Mouse (Mus musculus) hindbrain, embryonic 11.5 days (tissue): ENCODE measurements around the gene Lect2. TPM values are rescaled to one million over a fixed set of nuclear protein-coding genes. Genes with fewer than 3 reads are reported as not detected.

Experiments
- ATAC-seq: fragments of 200-750 bp; cut with Nextera tagmentation; 2 replicates; pipeline ENCODE4 v1.8.0; 2017; ENCODE audit warnings: mild to moderate bottlenecking, moderate TSS enrichment, moderate library complexity; ENCODE audit not compliant: low FRiP score
- DNase-seq: peaks from one replicate; pipeline ENCODE4 v3.0.0-alpha.2; 2015; ENCODE audit warnings: low spot score
- H3K27ac ChIP-seq: fragments of 300-500 bp; sonication (generic); 2 replicates; pipeline ENCODE4 v1.5.1; 2014; ENCODE audit warnings: mild to moderate bottlenecking, low read depth, low read length
- H3K27me3 ChIP-seq: fragments of 300-500 bp; sonication (generic); 2 replicates; pipeline ENCODE4 v1.6.1; 2014; ENCODE audit warnings: mild to moderate bottlenecking, low read length, moderate library complexity, mixed read lengths; ENCODE audit not compliant: control insufficient read depth, insufficient read depth
- H3K36me3 ChIP-seq: fragments of 300-500 bp; sonication (generic); 2 replicates; pipeline ENCODE4 v1.6.1; 2014; ENCODE audit warnings: mild to moderate bottlenecking, low read length, moderate library complexity, mixed read lengths; ENCODE audit not compliant: control insufficient read depth, insufficient read depth
- H3K4me1 ChIP-seq: fragments of 300-500 bp; sonication (generic); replicated peaks from 2 replicates; pipeline ENCODE4 v1.6.1; 2014; ENCODE audit warnings: low read length, mixed read lengths; ENCODE audit not compliant: control insufficient read depth, insufficient read depth
- H3K4me2 ChIP-seq: fragments of 300-500 bp; sonication (generic); replicated peaks from 2 replicates; pipeline ENCODE4 v1.6.1; 2014; ENCODE audit warnings: mild to moderate bottlenecking, low read depth, low read length
- H3K4me3 ChIP-seq: fragments of 300-500 bp; sonication (generic); 2 replicates; pipeline ENCODE4 v1.5.1; 2014; ENCODE audit warnings: low read depth, low read length
- H3K9ac ChIP-seq: fragments of 300-500 bp; sonication (generic); 2 replicates; pipeline ENCODE4 v1.6.1; 2014; ENCODE audit warnings: low read depth, low read length
- H3K9me3 ChIP-seq: fragments of 300-500 bp; sonication (generic); 2 replicates; pipeline ENCODE4 v1.6.1; 2016; ENCODE audit warnings: low read length; ENCODE audit not compliant: control insufficient read depth
- WGBS: fragments of 180-500 bp; shearing (Covaris S2); extraction: QIAGEN DNeasy Blood & Tissue Kit; methylation state at CpG from one replicate; pipeline ENCODE4 v1.1.7; 2014; 5-methylcytosine and 5-hydroxymethylcytosine counted together
- polyA plus RNA-seq: library from polyadenylated mRNA; unstranded; fragments of >200 nt; fragmentation: Nextera tagmentation; extraction: Ambion mirVana; gene quantifications from 2 replicates; pipeline ENCODE4 v1.2.1, GENCODE M21; 2014

Gene Lect2
- polyA plus RNA-seq, 1 experiment from 2014 or later = not detected

DNA sequence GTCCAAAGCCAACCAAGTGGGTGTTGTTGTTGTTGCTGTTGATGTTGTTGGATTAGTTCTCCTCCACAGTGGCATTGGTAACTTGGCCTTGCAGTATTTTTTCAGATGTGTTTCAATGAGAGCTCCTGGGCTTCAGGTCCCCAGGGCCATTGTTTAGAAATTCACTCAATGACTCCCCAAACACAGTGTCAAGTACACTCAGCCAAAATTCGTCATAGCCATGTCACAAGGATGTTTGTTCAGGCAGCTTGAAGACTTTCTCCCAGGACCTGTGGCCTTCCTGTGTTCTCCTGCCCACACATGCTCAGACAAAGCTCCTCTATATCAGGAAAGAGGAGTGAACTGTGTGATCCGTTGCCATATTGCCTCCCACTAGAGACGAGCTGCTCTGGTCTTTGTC is 37.7 kb upstream of the Lect2 start:
- H3K36me3 ChIP-seq = no peaks in the 10 kb centered on the region
- DNase-seq (no peak), ATAC-seq (no peak)
- no peak overlapping the region for H3K4me2 ChIP-seq
- peaks cover 5% of the 10 kb centered on the region for H3K4me1 ChIP-seq
- no peak overlapping the region for H3K9ac ChIP-seq
- no peak overlapping the region for H3K4me3 ChIP-seq
- 84% methylated on average over 3 of the region's 3 CpGs for WGBS
- no peaks in the 10 kb centered on the region for H3K27me3 ChIP-seq
- H3K27ac ChIP-seq = no peak overlapping the region
- no peaks in the 10 kb centered on the region for H3K9me3 ChIP-seq

DNA sequence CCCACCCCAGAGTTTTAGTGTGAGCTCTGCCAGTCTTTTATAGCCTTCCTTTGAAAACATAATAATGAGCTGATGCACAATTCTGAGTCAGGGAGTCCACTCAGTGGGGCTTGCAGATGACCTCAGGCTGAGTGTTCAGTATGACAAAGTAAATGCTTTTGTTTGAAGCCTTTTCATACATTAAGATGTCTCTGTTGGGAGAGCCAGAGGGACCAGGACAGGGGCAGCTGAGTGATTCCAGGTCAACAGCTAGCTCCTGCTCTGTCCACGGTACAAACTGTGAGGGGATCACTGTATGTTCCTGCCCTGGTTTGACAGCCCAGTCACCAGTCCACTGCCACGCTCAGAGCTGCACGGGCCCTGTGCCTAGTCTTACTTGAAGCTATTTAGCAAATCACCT is 34.4 kb upstream of the Lect2 start:
- Histone ChIP-seq H3K36me3 (no peaks in the 10 kb centered on the region), H3K27ac (peak overlapping the region; percentile 97), H3K4me1 (peaks cover 8% of the 10 kb centered on the region), H3K9me3 (no peaks in the 10 kb centered on the region), H3K4me2 (no peak overlapping the region), H3K4me3 (no peak overlapping the region), H3K9ac (peak overlapping the region; percentile 23; the same call in 1 of the 2 replicates), H3K27me3 (no peaks in the 10 kb centered on the region)
- 0% methylated on average over 3 of the region's 3 CpGs for WGBS
- DNase-seq (peak; percentile 61), ATAC-seq (peak; percentile 51)

DNA sequence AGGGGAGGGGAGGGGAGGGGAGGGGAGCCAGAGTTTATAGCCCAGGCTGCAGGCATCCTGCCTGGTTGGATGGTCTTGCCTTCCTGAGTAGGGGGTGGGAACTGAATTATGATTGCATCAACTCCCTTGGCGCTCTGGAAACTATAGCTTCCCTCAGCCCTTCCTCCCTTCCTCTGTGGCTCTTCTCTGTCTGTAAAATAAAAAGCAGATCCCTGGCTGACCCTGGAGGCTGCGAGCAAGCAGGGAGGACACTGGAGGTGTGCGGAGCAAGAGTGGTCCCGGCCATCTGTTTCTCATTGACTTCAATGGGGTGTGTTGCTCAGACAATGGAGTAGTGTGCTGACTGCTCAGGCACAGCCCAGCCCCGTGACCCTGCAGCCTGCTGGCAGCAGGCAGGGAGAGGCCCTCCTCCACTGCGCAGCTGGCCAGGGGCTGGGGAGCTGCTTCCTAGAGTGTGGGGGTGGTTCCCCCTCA is 33.7 kb upstream of the Lect2 start:
- DNase-seq (peak; percentile 88), ATAC-seq (peak; percentile 98)
- H3K36me3 ChIP-seq = no peaks in the 10 kb centered on the region
- peak overlapping the region; percentile 52; the same call in 1 of the 2 replicates for H3K9ac ChIP-seq
- H3K4me3 ChIP-seq = 0 out of 2 replicates have a peak overlapping the region, but pooled peaks have one; percentile 13
- peaks cover 8% of the 10 kb centered on the region for H3K4me1 ChIP-seq
- no peaks in the 10 kb centered on the region for H3K9me3 ChIP-seq
- H3K4me2 ChIP-seq = peak overlapping the region; percentile 29
- H3K27me3 ChIP-seq = no peaks in the 10 kb centered on the region
- H3K27ac ChIP-seq = peak overlapping the region; percentile 97
- 0% methylated on average over 6 of the region's 6 CpGs for WGBS

DNA sequence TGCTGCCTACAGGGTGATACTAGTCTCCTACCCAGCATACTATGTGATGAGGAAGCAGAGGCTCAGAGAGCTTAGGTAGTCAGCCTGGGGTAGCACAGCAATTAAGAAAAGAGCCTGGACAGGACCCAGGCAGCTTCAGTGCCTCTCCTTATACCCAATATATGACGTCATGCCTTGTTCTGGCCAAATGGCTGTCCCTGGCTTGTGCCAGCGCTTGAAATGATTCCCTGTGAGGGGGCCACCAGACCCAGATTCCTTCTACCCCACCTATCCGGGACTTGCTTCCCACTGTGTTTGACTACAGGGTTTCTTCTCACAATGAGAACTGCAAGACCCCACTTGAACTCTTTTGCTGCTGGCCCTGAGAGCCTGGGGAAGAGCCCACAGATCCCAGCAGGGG is 33.2 kb upstream of the Lect2 start:
- WGBS = 0% methylated on average over 3 of the region's 3 CpGs
- peaks cover 8% of the 10 kb centered on the region for H3K4me1 ChIP-seq
- ATAC-seq = peak; percentile 61
- H3K27me3 ChIP-seq = no peaks in the 10 kb centered on the region
- H3K4me2 ChIP-seq = no peak overlapping the region; the same call in 1 of the 2 replicates
- H3K27ac ChIP-seq = peak overlapping the region; percentile 97
- DNase-seq = no peak
- no peaks in the 10 kb centered on the region for H3K9me3 ChIP-seq
- H3K9ac ChIP-seq = 0 out of 2 replicates have a peak overlapping the region, but pooled peaks have one; percentile 16
- H3K36me3 ChIP-seq = no peaks in the 10 kb centered on the region
- H3K4me3 ChIP-seq = no peak overlapping the region

GRCm38 (mm10) chr13:56580450-56580849 is 32.1 kb upstream of the Lect2 start:
- H3K9ac ChIP-seq = no peak overlapping the region
- DNase-seq (no peak), ATAC-seq (no peak)
- H3K4me3 ChIP-seq = no peak overlapping the region
- no peaks in the 10 kb centered on the region for H3K9me3 ChIP-seq
- peak overlapping the region; percentile 97; the same call in 1 of the 2 replicates for H3K27ac ChIP-seq
- no peaks in the 10 kb centered on the region for H3K36me3 ChIP-seq
- no peaks in the 10 kb centered on the region for H3K27me3 ChIP-seq
- no peak overlapping the region for H3K4me2 ChIP-seq
- 77% methylated on average over 5 of the region's 5 CpGs for WGBS
- H3K4me1 ChIP-seq = peaks cover 8% of the 10 kb centered on the region

DNA sequence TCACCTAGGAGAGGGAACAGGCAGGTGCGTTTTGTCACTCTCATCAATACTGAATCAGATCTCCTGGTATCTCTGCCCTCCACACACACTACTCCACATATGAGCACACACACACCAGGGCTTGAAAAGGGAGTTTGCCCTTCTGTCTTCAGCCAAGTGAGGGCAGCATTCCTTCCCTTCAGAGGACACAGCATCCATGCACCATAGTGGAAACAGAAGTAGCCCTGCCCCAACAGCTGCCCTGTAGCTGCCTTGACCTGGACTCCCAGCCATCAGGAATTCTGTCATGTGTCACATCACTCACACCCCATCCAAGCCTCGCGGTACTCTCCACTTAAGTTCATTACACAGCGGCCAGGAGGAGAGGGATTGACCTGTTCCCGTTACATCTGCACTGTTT is 29.8 kb upstream of the Lect2 start:
- peaks cover 8% of the 10 kb centered on the region for H3K4me1 ChIP-seq
- H3K9me3 ChIP-seq = no peaks in the 10 kb centered on the region
- 75% methylated on average over 5 of the region's 5 CpGs for WGBS
- no peak overlapping the region for H3K27ac ChIP-seq
- H3K36me3 ChIP-seq = no peaks in the 10 kb centered on the region
- H3K27me3 ChIP-seq = no peaks in the 10 kb centered on the region
- H3K4me2 ChIP-seq = no peak overlapping the region
- DNase-seq (no peak), ATAC-seq (no peak)
- no peak overlapping the region for H3K4me3 ChIP-seq
- no peak overlapping the region for H3K9ac ChIP-seq

DNA sequence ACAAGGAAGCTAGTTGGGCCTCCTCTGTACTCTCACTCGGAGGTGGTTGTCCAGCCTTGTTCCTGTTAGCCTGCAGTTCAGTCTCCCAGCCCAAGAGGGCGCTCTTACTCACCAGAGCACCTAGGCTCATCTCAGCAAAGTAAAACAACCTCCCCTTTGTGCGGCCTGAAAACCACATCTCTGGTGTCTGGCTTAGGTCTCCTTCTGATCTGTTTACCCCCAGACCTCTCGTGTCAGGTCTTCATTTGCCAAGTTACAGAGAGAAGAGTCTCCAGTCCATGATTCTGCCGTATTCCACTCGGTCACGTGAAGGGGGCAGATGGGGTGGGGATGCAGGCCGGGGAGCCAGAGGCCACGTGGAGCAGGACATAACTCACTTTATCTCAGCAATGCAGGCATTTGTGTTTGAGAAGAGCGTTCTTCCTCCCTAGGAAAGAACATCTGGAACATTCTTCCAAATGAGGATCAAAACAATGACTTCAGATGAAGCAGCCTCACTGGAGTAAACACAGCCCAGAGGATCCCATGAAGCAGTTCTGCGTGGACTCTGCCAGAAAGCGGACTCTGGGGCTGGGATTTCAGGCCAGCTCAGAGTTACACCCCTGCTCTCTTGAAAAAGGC is 27.5 kb upstream of the Lect2 start:
- no peak overlapping the region for H3K4me2 ChIP-seq
- H3K4me3 ChIP-seq = no peak overlapping the region
- peaks cover 1% of the 10 kb centered on the region for H3K4me1 ChIP-seq
- 70% methylated on average over 12 of the region's 12 CpGs for WGBS
- H3K27ac ChIP-seq = no peak overlapping the region
- no peak overlapping the region for H3K9ac ChIP-seq
- ATAC-seq = no peak
- H3K9me3 ChIP-seq = no peaks in the 10 kb centered on the region
- H3K36me3 ChIP-seq = no peaks in the 10 kb centered on the region
- H3K27me3 ChIP-seq = no peaks in the 10 kb centered on the region
- DNase-seq = peak; percentile 80

DNA sequence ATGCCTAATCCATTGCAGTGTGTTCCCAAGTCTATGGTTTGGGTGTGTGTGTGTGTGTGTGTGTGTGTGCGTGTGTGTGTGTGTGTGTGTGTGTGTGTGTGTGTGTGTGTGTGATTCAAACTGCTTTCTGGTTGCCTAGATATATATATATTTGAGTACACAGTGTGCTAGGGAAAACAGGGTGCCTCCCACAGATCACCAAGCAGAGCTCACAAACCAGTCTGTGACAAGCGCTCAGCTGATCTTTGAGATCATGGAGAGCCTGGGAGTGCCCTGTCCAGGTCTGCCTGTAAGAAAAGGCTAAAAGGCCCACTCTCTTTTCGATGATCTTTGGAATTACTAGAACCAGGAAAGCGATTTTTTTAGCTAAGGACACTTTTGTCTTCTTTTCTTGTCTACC is 26.8 kb upstream of the Lect2 start:
- Histone ChIP-seq H3K4me1 (no peaks in the 10 kb centered on the region), H3K36me3 (no peaks in the 10 kb centered on the region), H3K9ac (no peak overlapping the region), H3K27me3 (no peaks in the 10 kb centered on the region), H3K9me3 (no peaks in the 10 kb centered on the region), H3K27ac (no peak overlapping the region), H3K4me2 (no peak overlapping the region), H3K4me3 (no peak overlapping the region)
- ATAC-seq (no peak), DNase-seq (no peak)
- WGBS = 70% methylated on average over 4 of the region's 4 CpGs

GRCm38 (mm10) chr13:56571645-56572044 is 23.3 kb upstream of the Lect2 start:
- no peaks in the 10 kb centered on the region for H3K27me3 ChIP-seq
- no peak for ATAC-seq
- no peaks in the 10 kb centered on the region for H3K9me3 ChIP-seq
- H3K27ac ChIP-seq = no peak overlapping the region
- no peak overlapping the region for H3K4me2 ChIP-seq
- 89% methylated on average over 8 of the region's 8 CpGs for WGBS
- H3K36me3 ChIP-seq = no peaks in the 10 kb centered on the region
- H3K4me1 ChIP-seq = no peaks in the 10 kb centered on the region
- no peak overlapping the region for H3K9ac ChIP-seq
- DNase-seq = no peak
- no peak overlapping the region for H3K4me3 ChIP-seq
